Mouse (Mus musculus) intestine, embryonic 16.5 days (tissue): ENCODE results near the gene Ago4. TPM values are rescaled to one million over a fixed set of nuclear protein-coding genes. Genes with fewer than 3 reads are reported as not detected.
A peak's percentile ranks its signal among the peaks of the same experiment; 100 is the strongest.

Source experiments
- ATAC-seq: fragments of 200-750 bp; cut with Nextera tagmentation; 2 replicates; pipeline ENCODE4 v1.8.0; 2017; ENCODE audit warnings: moderate TSS enrichment, moderate library complexity
- H3K27ac ChIP-seq: fragments of 300-500 bp; sonication (generic); 2 replicates; pipeline ENCODE4 v1.5.1; 2014; ENCODE audit warnings: mild to moderate bottlenecking, low read length
- H3K27me3 ChIP-seq: fragments of 300-500 bp; sonication (generic); replicated peaks from 2 replicates; pipeline ENCODE4 v1.6.1; 2014; ENCODE audit warnings: low read length, control low read depth, mixed read lengths; ENCODE audit not compliant: control insufficient read depth, insufficient read depth
- H3K36me3 ChIP-seq: fragments of 300-500 bp; sonication (generic); 2 replicates; pipeline ENCODE4 v1.6.1; 2014; ENCODE audit warnings: low read length, control low read depth; ENCODE audit not compliant: control insufficient read depth, insufficient read depth
- H3K4me1 ChIP-seq: fragments of 300-500 bp; sonication (generic); 2 replicates; pipeline ENCODE4 v1.6.1; 2014; ENCODE audit warnings: low read length, control low read depth, mixed read lengths; ENCODE audit not compliant: control insufficient read depth, insufficient read depth
- H3K4me2 ChIP-seq: fragments of 300-500 bp; sonication (generic); 2 replicates; pipeline ENCODE4 v1.6.1; 2014; ENCODE audit warnings: low read depth, low read length, control low read depth
- H3K4me3 ChIP-seq: fragments of 300-500 bp; sonication (generic); 2 replicates; pipeline ENCODE4 v1.5.1; 2014; ENCODE audit warnings: mild to moderate bottlenecking, low read length
- H3K9ac ChIP-seq: fragments of 300-500 bp; sonication (generic); 2 replicates; pipeline ENCODE4 v1.6.1; 2014; ENCODE audit warnings: low read depth, low read length
- H3K9me3 ChIP-seq: fragments of 300-500 bp; sonication (generic); 2 replicates; pipeline ENCODE4 v1.6.1; 2016; ENCODE audit warnings: low read length, control low read depth; ENCODE audit not compliant: control insufficient read depth
- WGBS: fragments of 180-500 bp; shearing (Covaris S2); extraction: QIAGEN DNeasy Blood & Tissue Kit; methylation state at CpG from one replicate; pipeline ENCODE4 v1.1.7; 2014; 5-methylcytosine and 5-hydroxymethylcytosine counted together
- polyA plus RNA-seq: library from polyadenylated mRNA; unstranded; fragments of >200 nt; fragmentation: Nextera tagmentation; extraction: Ambion mirVana; gene quantifications from 2 replicates; pipeline ENCODE4 v1.2.1, GENCODE M21; 2015

Ago4 gene
- polyA plus RNA-seq = 0.65 and 0.86 TPM in 2 replicates

DNA sequence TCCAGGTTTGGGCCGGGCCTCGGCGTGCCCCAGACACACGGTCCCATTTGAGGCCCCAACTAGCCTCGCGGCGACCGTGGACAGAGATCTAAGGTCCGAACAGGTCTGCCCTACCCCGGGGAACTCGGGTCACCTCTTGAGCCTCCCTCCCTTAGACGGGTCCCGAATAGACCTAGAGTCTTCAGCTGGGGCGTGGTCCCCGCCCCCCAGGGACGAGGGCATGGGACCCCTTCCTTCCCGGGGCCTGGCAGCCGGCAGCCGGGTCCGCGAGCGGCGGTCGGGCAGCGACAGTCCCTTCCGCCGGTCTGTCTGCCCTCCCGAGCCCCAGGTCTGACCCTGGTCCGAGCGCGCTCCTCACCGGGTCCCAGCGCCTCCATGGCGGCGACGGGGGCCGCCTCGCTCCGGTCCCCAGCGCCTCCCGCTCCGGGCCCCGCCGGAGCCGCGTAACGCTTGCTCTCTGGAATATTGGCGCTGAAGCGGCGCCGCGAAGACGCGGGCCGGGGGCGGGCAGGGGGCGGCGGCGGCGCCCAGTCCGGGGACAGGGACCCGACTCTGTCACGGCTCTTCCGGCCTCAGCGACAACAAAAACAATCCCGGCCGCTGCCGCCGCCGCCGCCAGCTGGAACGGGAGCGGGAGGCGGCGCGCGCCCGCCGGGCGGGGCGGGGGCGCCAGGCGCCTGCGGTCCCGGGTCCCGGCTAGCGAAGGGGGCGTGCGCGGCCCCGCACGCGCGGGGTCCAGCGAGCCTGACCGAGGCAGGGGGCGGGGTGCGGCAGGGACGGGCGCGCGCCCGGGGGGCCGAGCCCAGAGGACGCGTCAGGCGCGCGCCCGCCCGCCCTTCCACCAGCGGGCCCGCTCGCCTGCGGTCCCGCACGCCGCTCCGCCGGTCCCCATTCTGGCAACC lies at the start of gene Ago4:
Gene Ago4 (minus strand): TSS at position 646 of the 902 bp plus-strand sequence.
- peak within 1 kb of the TSS; percentile 93 for H3K4me3 ChIP-seq
- peak within 1 kb of the TSS; percentile 70 for H3K4me2 ChIP-seq
- under 1% methylated on average over 85 of the region's 120 CpGs for WGBS
- H3K27me3 ChIP-seq = no peaks in the 10 kb centered on the region
- peak within 1 kb of the TSS; percentile 82 for H3K9ac ChIP-seq
- peak; percentile 94 for ATAC-seq
- no peaks in the 10 kb centered on the region for H3K9me3 ChIP-seq
- H3K36me3 ChIP-seq = no peaks in the 10 kb centered on the region
- H3K27ac ChIP-seq = no peak within 1 kb of the TSS
- H3K4me1 ChIP-seq = no peaks in the 10 kb centered on the region

- ATAC-seq = no peak
- Histone ChIP-seq H3K36me3 (peaks cover 7% of the 10 kb centered on the region), H3K27ac (no peak overlapping the region), H3K4me3 (no peak overlapping the region), H3K27me3 (no peaks in the 10 kb centered on the region), H3K9me3 (0 out of 2 replicates have a peak, but pooled peaks cover 2% of the 10 kb centered on the region), H3K9ac (no peak overlapping the region), H3K4me2 (no peak overlapping the region), H3K4me1 (no peaks in the 10 kb centered on the region)
- 88% methylated on average over 2 of the region's 2 CpGs for WGBS
Measured at GRCm38 (mm10) chr4:126579077-126579476, 45.8 kb upstream of the Ago4 start.

GRCm38 (mm10) chr4:126577920-126578319 lies 44.6 kb upstream of the Ago4 start:
- Histone ChIP-seq H3K36me3 (peaks cover 13% of the 10 kb centered on the region), H3K4me2 (no peak overlapping the region), H3K9me3 (0 out of 2 replicates have a peak, but pooled peaks cover 2% of the 10 kb centered on the region), H3K9ac (no peak overlapping the region), H3K27ac (no peak overlapping the region), H3K27me3 (no peaks in the 10 kb centered on the region), H3K4me1 (no peaks in the 10 kb centered on the region), H3K4me3 (no peak overlapping the region)
- ATAC-seq = no peak
- 83% methylated on average over 3 of the region's 3 CpGs for WGBS

DNA sequence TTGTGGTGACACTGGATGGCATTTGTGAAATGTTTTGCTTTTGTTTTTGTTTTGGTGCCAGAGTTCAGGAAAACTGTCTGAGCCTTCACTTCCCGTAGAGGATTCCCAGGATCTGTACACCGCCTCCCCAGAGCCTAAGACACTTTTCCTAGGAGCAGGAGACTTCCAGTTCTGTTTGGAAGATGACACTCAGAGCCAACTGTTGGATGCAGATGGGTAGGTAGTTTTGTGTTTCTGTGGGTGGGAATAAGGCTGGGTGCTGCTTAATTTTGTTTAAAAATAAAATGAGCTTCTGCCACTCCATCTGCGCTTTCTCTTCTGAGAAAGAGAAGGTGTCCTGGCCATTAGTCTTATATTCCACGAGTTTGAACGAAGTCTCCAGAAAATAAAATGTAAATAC lies 43.0 kb upstream of the Ago4 start:
- WGBS = 90% methylated on average over 5 of the region's 5 CpGs
- H3K9ac ChIP-seq = no peak overlapping the region

GRCm38 (mm10) chr4:126569783-126570182 lies 36.5 kb upstream of the Ago4 start:
- Histone ChIP-seq H3K9ac (no peak overlapping the region), H3K27ac (no peak overlapping the region), H3K36me3 (peaks cover 27% of the 10 kb centered on the region), H3K4me1 (no peaks in the 10 kb centered on the region), H3K4me2 (no peak overlapping the region), H3K9me3 (0 out of 2 replicates have a peak, but pooled peaks cover 2% of the 10 kb centered on the region), H3K27me3 (no peaks in the 10 kb centered on the region), H3K4me3 (no peak overlapping the region)
- WGBS = 95% methylated on average over 3 of the region's 3 CpGs
- ATAC-seq = no peak

More for the DNA sequence above, 43.0 kb upstream of the Ago4 start:
- H3K9me3 ChIP-seq = 0 out of 2 replicates have a peak, but pooled peaks cover 2% of the 10 kb centered on the region
- H3K4me1 ChIP-seq = no peaks in the 10 kb centered on the region
- H3K4me2 ChIP-seq = no peak overlapping the region
- H3K4me3 ChIP-seq = no peak overlapping the region
- no peak for ATAC-seq
- no peaks in the 10 kb centered on the region for H3K27me3 ChIP-seq
- no peak overlapping the region for H3K27ac ChIP-seq
- peaks cover 13% of the 10 kb centered on the region for H3K36me3 ChIP-seq

DNA sequence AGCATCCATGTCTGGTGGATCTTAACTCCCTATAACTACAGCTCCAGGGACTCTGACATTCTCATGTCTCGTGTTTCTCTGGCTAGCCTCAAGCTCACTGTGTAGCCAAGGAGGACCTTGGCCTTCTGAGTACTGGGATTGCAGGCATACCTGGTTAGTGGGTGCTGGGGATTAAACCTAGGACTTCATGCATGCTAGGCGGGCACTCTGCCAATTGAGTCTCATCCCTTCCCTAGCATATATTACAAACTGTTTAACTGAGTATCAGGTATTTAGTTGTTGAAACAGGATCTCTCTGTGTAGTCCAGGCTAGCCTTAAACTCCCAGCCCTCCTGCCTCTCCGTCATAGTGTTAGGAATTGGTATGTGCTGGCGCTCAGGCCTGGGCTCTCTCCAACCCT lies 34.0 kb upstream of the Ago4 start:
- WGBS = 94% methylated on average over 4 of the region's 4 CpGs
- Histone ChIP-seq H3K27me3 (no peaks in the 10 kb centered on the region), H3K4me2 (no peak overlapping the region), H3K9me3 (no peaks in the 10 kb centered on the region), H3K4me1 (no peaks in the 10 kb centered on the region), H3K4me3 (no peak overlapping the region), H3K36me3 (0 out of 2 replicates have a peak, but pooled peaks cover 15% of the 10 kb centered on the region), H3K27ac (no peak overlapping the region), H3K9ac (no peak overlapping the region)
- ATAC-seq = no peak

- Histone ChIP-seq H3K9ac (no peak overlapping the region), H3K27me3 (no peaks in the 10 kb centered on the region), H3K4me2 (no peak overlapping the region), H3K36me3 (0 out of 2 replicates have a peak, but pooled peaks cover 23% of the 10 kb centered on the region), H3K4me3 (no peak overlapping the region), H3K27ac (no peak overlapping the region), H3K4me1 (no peaks in the 10 kb centered on the region), H3K9me3 (no peaks in the 10 kb centered on the region)
- ATAC-seq = no peak
- 77% methylated on average over 6 of the region's 6 CpGs for WGBS
Measured at GRCm38 (mm10) chr4:126563798-126564197, 30.5 kb upstream of the Ago4 start.

- Histone ChIP-seq H3K27ac (peak within 1 kb of the TSS; percentile 30; the same call in 1 of the 2 replicates), H3K9ac (peak within 1 kb of the TSS; percentile 78), H3K27me3 (no peaks in the 10 kb centered on the region), H3K36me3 (0 out of 2 replicates have a peak, but pooled peaks cover 5% of the 10 kb centered on the region), H3K4me3 (peak within 1 kb of the TSS; percentile 77), H3K4me2 (peak within 1 kb of the TSS; percentile 76), H3K4me1 (peaks cover 7% of the 10 kb centered on the region), H3K9me3 (no peaks in the 10 kb centered on the region)
- ATAC-seq = peak; percentile 99
- under 1% methylated on average over 54 of the region's 54 CpGs for WGBS
Measured at GRCm38 (mm10) chr4:126556809-126557711, 23.8 kb upstream of the Ago4 start, which contains the start of gene Clspn. TSS of gene Clspn (plus strand) at chr4:126556935.

GRCm38 (mm10) chr4:126554462-126554861 lies 21.2 kb upstream of the Ago4 start:
- H3K36me3 ChIP-seq = no peaks in the 10 kb centered on the region
- no peaks in the 10 kb centered on the region for H3K27me3 ChIP-seq
- no peak overlapping the region for H3K4me3 ChIP-seq
- no peaks in the 10 kb centered on the region for H3K9me3 ChIP-seq
- H3K27ac ChIP-seq = no peak overlapping the region
- H3K9ac ChIP-seq = no peak overlapping the region
- 31% methylated on average over 3 of the region's 3 CpGs for WGBS
- H3K4me1 ChIP-seq = peaks cover 7% of the 10 kb centered on the region
- no peak for ATAC-seq
- no peak overlapping the region for H3K4me2 ChIP-seq
